Mouse (Mus musculus) embryo, embryonic 10.5 days (tissue): Measurements from ENCODE around the gene Actn4.
"Not testable (repeated sequence)": the region's sequence is repeated elsewhere in the genome, so short reads cannot be mapped to it uniquely, and the experiment has no call there.

Experiments used
- DNase-seq: peaks from one replicate; pipeline ENCODE4 v3.0.0-alpha.2; 2015; ENCODE audit warnings: low spot score

Actn4 gene

GRCm38 (mm10) chr7:28969672-28970394, 7.7 kb upstream of the Actn4 start:
- no peak for DNase-seq

- DNase-seq = no peak
Measured at GRCm38 (mm10) chr7:28969271-28969670, 7.1 kb upstream of the Actn4 start.

GRCm38 (mm10) chr7:28968120-28968519, 6.0 kb upstream of the Actn4 start:
- not testable (repeated sequence) for DNase-seq

GRCm38 (mm10) chr7:28966751-28967505, 4.8 kb upstream of the Actn4 start:
- no peak for DNase-seq

- DNase-seq = no peak
Measured at GRCm38 (mm10) chr7:28966181-28966580, 4.0 kb upstream of the Actn4 start.

- DNase-seq = no peak
Measured at GRCm38 (mm10) chr7:28965346-28965840, 3.3 kb upstream of the Actn4 start.

GRCm38 (mm10) chr7:28963399-28963923, 1.3 kb upstream of the Actn4 start:
- DNase-seq = no peak

- DNase-seq = no peak
Measured at GRCm38 (mm10) chr7:28961584-28961926, 585 bp downstream of the Actn4 start.

- DNase-seq = no peak
Measured at GRCm38 (mm10) chr7:28960354-28961046, 1.6 kb downstream of the Actn4 start.

- no peak for DNase-seq
Measured at GRCm38 (mm10) chr7:28959505-28960045, 2.6 kb downstream of the Actn4 start.

- DNase-seq = no peak
Measured at GRCm38 (mm10) chr7:28958770-28959169, 3.4 kb downstream of the Actn4 start.

GRCm38 (mm10) chr7:28957997-28958725, 4.0 kb downstream of the Actn4 start:
- DNase-seq = no peak

- no peak for DNase-seq
Measured at GRCm38 (mm10) chr7:28957286-28957685, 4.9 kb downstream of the Actn4 start.

GRCm38 (mm10) chr7:28956270-28956669, 5.9 kb downstream of the Actn4 start:
- no peak for DNase-seq

- no peak for DNase-seq
Measured at GRCm38 (mm10) chr7:28955295-28955897, 6.7 kb downstream of the Actn4 start.

GRCm38 (mm10) chr7:28954773-28955172, 7.4 kb downstream of the Actn4 start:
- DNase-seq = no peak

GRCm38 (mm10) chr7:28953476-28954376, 8.4 kb downstream of the Actn4 start:
- peak; percentile 83 for DNase-seq

- DNase-seq = no peak
Measured at GRCm38 (mm10) chr7:28952786-28953185, 9.4 kb downstream of the Actn4 start.

- no peak for DNase-seq
Measured at GRCm38 (mm10) chr7:28951764-28952163, 10.4 kb downstream of the Actn4 start.
